Mouse (Mus musculus): Measurements from ENCODE around the gene Btbd35f25.
"Not testable (repeated sequence)": the region's sequence is repeated elsewhere in the genome, so short reads cannot be mapped to it uniquely, and the experiment has no call there.

Gene Btbd35f25

DNA sequence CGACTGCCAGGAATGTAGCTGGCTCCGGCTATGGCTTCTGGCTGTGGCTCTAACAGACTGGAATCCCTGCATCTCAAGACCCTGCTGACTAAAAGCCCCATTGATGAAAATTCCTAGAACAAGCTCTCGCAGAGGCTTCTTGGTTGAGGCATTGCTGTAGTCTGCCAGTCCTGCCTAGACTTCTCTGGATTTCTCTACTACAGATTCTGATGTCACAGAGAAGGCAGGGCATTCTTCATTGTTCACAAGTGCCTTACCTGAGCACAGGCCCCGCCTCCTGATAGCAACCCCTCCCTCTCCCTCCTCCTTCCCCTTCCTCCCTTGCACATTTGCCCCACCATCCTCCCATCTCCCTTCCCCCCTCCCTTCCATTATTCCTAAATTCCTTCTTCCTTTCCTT, at the start of gene Btbd35f25:
Btbd35f25 (minus strand) TSS at position 101 of the 400 bp plus-strand sequence.
- not testable (repeated sequence) for DNase-seq

DNA sequence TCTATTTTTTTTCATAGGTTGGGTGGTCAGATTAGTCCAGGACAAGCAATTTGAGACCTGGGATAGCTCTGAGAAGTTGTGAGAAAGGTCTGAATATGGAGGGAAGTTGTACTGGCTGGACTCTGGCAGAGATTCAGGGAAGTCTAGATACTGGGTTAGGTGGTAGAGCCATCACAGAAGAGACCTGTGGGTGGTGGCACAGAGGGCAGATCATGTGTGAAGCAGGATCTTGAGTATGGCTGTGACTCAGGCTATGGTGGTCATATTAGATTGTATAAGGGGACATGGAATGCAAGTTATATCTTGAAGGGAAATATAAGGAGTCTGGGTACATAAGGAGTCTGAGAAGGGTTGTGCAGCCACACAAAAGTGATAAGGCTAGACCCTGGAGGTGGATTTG, 49.3 kb upstream of the Btbd35f25 start:
- DNase-seq = no peak

DNA sequence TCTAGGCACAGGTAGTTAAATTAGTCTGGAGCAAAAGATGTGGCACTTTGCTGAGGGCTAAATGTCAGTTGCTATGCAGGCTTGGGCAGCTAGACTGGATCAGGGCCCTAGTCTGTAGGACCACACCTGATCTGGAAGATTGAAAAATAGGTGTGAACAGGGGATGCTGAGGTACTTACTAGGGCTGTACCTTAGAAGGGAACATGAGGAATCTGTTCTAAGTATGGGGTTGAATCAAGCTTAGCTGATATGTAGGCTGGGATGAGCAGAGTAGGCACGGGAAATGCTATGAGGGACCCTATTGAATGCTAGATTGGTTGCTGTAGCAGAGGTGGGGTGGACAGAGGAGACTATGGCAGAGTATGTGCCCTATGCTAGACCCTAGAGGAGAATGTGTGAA, 47.0 kb upstream of the Btbd35f25 start:
- DNase-seq = no peak

DNA sequence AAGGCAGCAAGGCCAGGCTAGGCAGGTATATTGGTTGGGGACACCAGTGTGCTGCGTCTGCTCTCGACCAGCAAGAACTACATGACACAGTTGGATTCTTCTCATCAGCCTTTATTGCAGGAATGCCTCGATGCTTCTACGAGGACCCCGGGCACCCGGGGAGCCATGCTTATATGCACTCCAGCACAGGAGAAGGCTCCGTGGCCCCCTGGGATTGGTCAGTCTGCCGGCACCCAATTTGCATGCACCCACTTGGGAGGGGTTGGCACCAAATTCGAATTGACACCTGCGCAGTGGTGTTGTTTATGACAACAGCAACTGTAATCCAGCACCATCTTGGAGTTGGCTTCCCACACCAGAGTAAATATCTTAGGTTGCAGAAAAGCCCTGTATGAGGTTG, 28.1 kb upstream of the Btbd35f25 start:
- DNase-seq = no peak

DNA sequence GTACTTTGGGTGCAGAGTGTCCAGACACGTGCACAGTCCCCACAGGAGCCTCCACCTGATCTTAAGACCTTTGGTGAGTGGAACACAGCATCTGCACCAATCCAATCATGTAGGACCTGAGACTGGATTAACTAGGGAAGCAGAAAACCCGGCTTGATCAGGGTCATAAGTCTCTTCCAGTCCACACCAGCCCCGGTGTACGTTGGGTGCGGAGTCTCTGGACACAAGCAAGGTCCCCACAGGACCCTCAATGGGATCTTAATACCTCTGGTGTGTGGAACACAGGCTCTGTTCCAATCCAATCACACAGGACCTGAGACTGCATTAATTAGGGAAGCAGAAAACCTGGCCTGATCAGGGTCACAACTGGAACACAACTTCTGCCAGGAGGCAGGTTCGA, 20.0 kb upstream of the Btbd35f25 start:
- DNase-seq = no peak

Measured in cerebellum, adult 8-10 months (tissue).